Mouse (Mus musculus) limb, embryonic 11.5 days (tissue): ENCODE results near the gene Pax4. TPM values are rescaled to one million over a fixed set of nuclear protein-coding genes. Genes with fewer than 3 reads are reported as not detected.

Source experiments
- ATAC-seq: fragments of 200-750 bp; cut with Nextera tagmentation; 2 replicates; pipeline ENCODE4 v1.8.0; 2017; ENCODE audit warnings: low read depth; ENCODE audit not compliant: insufficient number of reproducible peaks, low FRiP score, low TSS enrichment
- DNase-seq: peaks from one replicate; pipeline ENCODE4 v3.0.0-alpha.2; 2015; ENCODE audit warnings: low spot score
- H3K27ac ChIP-seq: fragments of 300-500 bp; sonication (generic); replicated peaks from 2 replicates; pipeline ENCODE4 v1.5.1; 2014; ENCODE audit warnings: low read depth, mild to moderate bottlenecking, low read length
- H3K27me3 ChIP-seq: fragments of 300-500 bp; sonication (generic); 2 replicates; pipeline ENCODE4 v1.6.1; 2014; ENCODE audit warnings: mild to moderate bottlenecking, low read length, mixed read lengths; ENCODE audit not compliant: control insufficient read depth, insufficient read depth
- H3K36me3 ChIP-seq: fragments of 300-500 bp; sonication (generic); 2 replicates; pipeline ENCODE4 v1.6.1; 2014; ENCODE audit warnings: mild to moderate bottlenecking, low read length, moderate library complexity, mixed read lengths; ENCODE audit not compliant: control insufficient read depth, insufficient read depth
- H3K4me1 ChIP-seq: fragments of 300-500 bp; sonication (generic); 2 replicates; pipeline ENCODE4 v1.6.1; 2014; ENCODE audit warnings: low read length, mixed read lengths; ENCODE audit not compliant: control insufficient read depth, insufficient read depth
- H3K4me2 ChIP-seq: fragments of 300-500 bp; sonication (generic); 2 replicates; pipeline ENCODE4 v1.6.1; 2014; ENCODE audit warnings: low read depth, mild to moderate bottlenecking, moderate library complexity; ENCODE audit not compliant: severe bottlenecking
- H3K4me3 ChIP-seq: fragments of 300-500 bp; sonication (generic); 2 replicates; pipeline ENCODE4 v1.5.1; 2014; ENCODE audit warnings: low read depth, low read length
- H3K9ac ChIP-seq: fragments of 300-500 bp; sonication (generic); 2 replicates; pipeline ENCODE4 v1.6.1; 2014; ENCODE audit warnings: mild to moderate bottlenecking, low read length
- H3K9me3 ChIP-seq: fragments of 300-500 bp; sonication (generic); 2 replicates; pipeline ENCODE4 v1.6.1; 2016; ENCODE audit warnings: low read length; ENCODE audit not compliant: control insufficient read depth
- WGBS: fragments of 180-500 bp; shearing (Covaris S2); extraction: QIAGEN DNeasy Blood & Tissue Kit; methylation state at CpG from one replicate; pipeline ENCODE4 v1.1.7; 2014; 5-methylcytosine and 5-hydroxymethylcytosine counted together
- polyA plus RNA-seq: library from polyadenylated mRNA; unstranded; fragments of >200 nt; fragmentation: Nextera tagmentation; extraction: Ambion mirVana; gene quantifications from 2 replicates; pipeline ENCODE4 v1.2.1, GENCODE M21; 2014

Pax4 gene
- polyA plus RNA-seq, 1 experiment from 2014 or later = not detected

- H3K4me2 ChIP-seq = no peak overlapping the region
- no peaks in the 10 kb centered on the region for H3K4me1 ChIP-seq
- WGBS = 74% methylated on average over 4 of the region's 4 CpGs
- no peaks in the 10 kb centered on the region for H3K9me3 ChIP-seq
- DNase-seq (no peak), ATAC-seq (no peak)
- H3K9ac ChIP-seq = no peak overlapping the region
- H3K4me3 ChIP-seq = no peak overlapping the region
- H3K27ac ChIP-seq = no peak overlapping the region
- H3K36me3 ChIP-seq = no peaks in the 10 kb centered on the region
- H3K27me3 ChIP-seq = no peaks in the 10 kb centered on the region
Observed at GRCm38 (mm10) chr6:28470017-28470602, 21.0 kb upstream of the Pax4 start.

DNA sequence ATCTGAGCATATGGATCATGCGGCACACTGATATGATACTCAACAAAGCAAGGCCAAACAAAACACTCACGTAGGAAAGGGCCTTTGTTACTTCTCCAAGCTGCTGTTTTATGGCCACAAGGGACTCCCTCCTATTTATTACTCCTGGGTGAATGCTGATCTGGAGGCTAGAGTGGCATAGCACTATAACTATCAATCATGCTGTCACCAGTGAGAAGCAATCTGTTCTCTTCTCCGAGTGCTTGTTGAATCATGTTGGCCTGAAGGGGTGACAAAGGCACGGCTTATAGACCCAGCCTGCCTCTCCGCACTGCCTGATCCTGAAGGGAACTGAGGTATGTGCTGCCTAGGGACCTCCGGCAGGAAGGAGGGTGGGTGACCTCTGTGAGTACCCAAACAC is 15.5 kb upstream of the Pax4 start:
- H3K4me3 ChIP-seq = no peak overlapping the region
- DNase-seq (no peak), ATAC-seq (no peak)
- WGBS = 11% methylated on average over 6 of the region's 6 CpGs
- no peak overlapping the region for H3K9ac ChIP-seq
- no peak overlapping the region for H3K4me2 ChIP-seq
- no peaks in the 10 kb centered on the region for H3K9me3 ChIP-seq
- no peaks in the 10 kb centered on the region for H3K36me3 ChIP-seq
- H3K27ac ChIP-seq = no peak overlapping the region
- H3K4me1 ChIP-seq = no peaks in the 10 kb centered on the region
- H3K27me3 ChIP-seq = no peaks in the 10 kb centered on the region

GRCm38 (mm10) chr6:28460534-28460933 is 11.4 kb upstream of the Pax4 start:
- peak; percentile 72 for DNase-seq
- H3K9me3 ChIP-seq = no peaks in the 10 kb centered on the region
- H3K4me2 ChIP-seq = no peak overlapping the region
- H3K27ac ChIP-seq = no peak overlapping the region
- no peak for ATAC-seq
- no peaks in the 10 kb centered on the region for H3K36me3 ChIP-seq
- H3K4me3 ChIP-seq = no peak overlapping the region
- no peaks in the 10 kb centered on the region for H3K27me3 ChIP-seq
- H3K9ac ChIP-seq = no peak overlapping the region
- no peaks in the 10 kb centered on the region for H3K4me1 ChIP-seq
- WGBS = 9% methylated on average over 5 of the region's 5 CpGs

- Histone ChIP-seq H3K4me1 (no peaks in the 10 kb centered on the region), H3K27ac (no peak overlapping the region), H3K9ac (no peak overlapping the region), H3K4me2 (no peak overlapping the region), H3K9me3 (no peaks in the 10 kb centered on the region), H3K4me3 (no peak overlapping the region), H3K36me3 (no peaks in the 10 kb centered on the region), H3K27me3 (no peaks in the 10 kb centered on the region)
- ATAC-seq (no peak), DNase-seq (no peak)
Observed at GRCm38 (mm10) chr6:28459221-28459668, 10.1 kb upstream of the Pax4 start.

GRCm38 (mm10) chr6:28450977-28451376 is 1.8 kb upstream of the Pax4 start:
- Histone ChIP-seq H3K9me3 (no peaks in the 10 kb centered on the region), H3K36me3 (no peaks in the 10 kb centered on the region), H3K4me1 (0 out of 2 replicates have a peak, but pooled peaks cover 4% of the 10 kb centered on the region), H3K4me2 (no peak overlapping the region), H3K4me3 (no peak overlapping the region), H3K9ac (no peak overlapping the region), H3K27ac (no peak overlapping the region), H3K27me3 (peaks cover 25% of the 10 kb centered on the region)
- ATAC-seq (no peak), DNase-seq (peak; percentile 38)
- 1% methylated on average over 12 of the region's 12 CpGs for WGBS

DNA sequence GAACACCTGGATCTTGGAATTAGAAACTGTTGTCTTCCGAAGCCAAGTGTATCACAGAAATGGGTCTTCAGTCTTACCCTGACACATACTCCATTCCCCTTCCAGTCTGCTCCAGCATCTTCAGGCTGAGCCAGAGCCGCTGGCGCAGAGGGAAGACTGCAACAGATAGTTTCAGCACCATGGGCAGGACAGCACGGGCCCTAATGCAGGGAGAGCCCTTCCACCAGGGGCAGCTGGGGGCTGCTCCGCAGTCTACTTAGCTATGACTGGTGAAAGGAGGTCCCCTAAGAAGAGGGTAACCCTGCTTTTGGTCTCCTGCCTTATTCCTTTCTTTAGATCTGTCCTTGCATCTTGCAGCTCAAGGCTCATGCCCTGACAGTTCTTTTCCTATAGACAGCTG is 1.3 kb upstream of the Pax4 start:
- Histone ChIP-seq H3K9ac (no peak overlapping the region), H3K36me3 (no peaks in the 10 kb centered on the region), H3K9me3 (no peaks in the 10 kb centered on the region), H3K27ac (no peak overlapping the region), H3K4me2 (no peak overlapping the region), H3K4me3 (no peak overlapping the region), H3K27me3 (peaks cover 25% of the 10 kb centered on the region), H3K4me1 (0 out of 2 replicates have a peak, but pooled peaks cover 4% of the 10 kb centered on the region)
- ATAC-seq (no peak), DNase-seq (peak; percentile 32)
- 12% methylated on average over 5 of the region's 5 CpGs for WGBS

GRCm38 (mm10) chr6:28447937-28448336 is 1.2 kb downstream of the Pax4 start:
- H3K9me3 ChIP-seq = no peaks in the 10 kb centered on the region
- H3K4me2 ChIP-seq = no peak overlapping the region
- DNase-seq (no peak), ATAC-seq (no peak)
- H3K4me1 ChIP-seq = 0 out of 2 replicates have a peak, but pooled peaks cover 4% of the 10 kb centered on the region
- H3K4me3 ChIP-seq = no peak overlapping the region
- no peak overlapping the region for H3K27ac ChIP-seq
- H3K9ac ChIP-seq = no peak overlapping the region
- peaks cover 25% of the 10 kb centered on the region for H3K27me3 ChIP-seq
- 81% methylated on average over 7 of the region's 7 CpGs for WGBS
- H3K36me3 ChIP-seq = no peaks in the 10 kb centered on the region

DNA sequence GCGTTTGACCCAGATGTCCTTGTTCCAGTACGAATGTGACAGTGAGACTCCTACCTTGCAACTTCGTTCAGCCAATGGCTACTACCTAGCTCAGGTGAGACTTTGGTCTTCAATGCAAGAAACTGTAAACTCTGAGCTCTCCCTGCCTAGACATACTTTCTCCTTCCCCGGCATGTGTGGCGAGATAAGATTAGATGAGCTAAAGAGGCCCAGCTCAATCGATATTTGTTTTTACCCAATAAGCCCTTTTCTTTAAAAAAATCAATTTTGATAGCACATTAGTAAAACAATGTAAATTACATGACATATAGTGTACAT is 17.7 kb downstream of the Pax4 start:
- 78% methylated on average over 6 of the region's 6 CpGs for whole genome bisulfite sequencing
- Histone ChIP-seq H3K4me2 (no peak overlapping the region), H3K4me1 (no peaks in the 10 kb centered on the region), H3K27me3 (no peaks in the 10 kb centered on the region), H3K9ac (no peak overlapping the region), H3K4me3 (no peak overlapping the region), H3K36me3 (no peaks in the 10 kb centered on the region), H3K9me3 (no peaks in the 10 kb centered on the region), H3K27ac (no peak overlapping the region)
- DNase-seq (no peak), ATAC-seq (no peak)
